Mouse (Mus musculus) MEL (cell line): ENCODE results near the gene Gm6169.

Experiments
- CTCF ChIP-seq, 3 experiments: IDR thresholded peaks in 2 of 3; conservative IDR thresholded peaks in 1 of 3; 2 replicates each; pipeline ENCODE4 v1.5.1; 2011 to 2012; ENCODE audit warnings: low read length in 3 of 3, low read depth in 2 of 3, mild to moderate bottlenecking in 2 of 3, improper control_type of control experiment in 1 of 3, inconsistent platforms in 1 of 3, mixed read lengths in 1 of 3, moderate library complexity in 1 of 3; ENCODE audit not compliant: control insufficient read depth in 1 of 3, insufficient read depth in 1 of 3, poor library complexity in 1 of 3, severe bottlenecking in 1 of 3
- HCFC1 ChIP-seq: IDR thresholded peaks from 2 replicates; pipeline ENCODE4 v1.6.1; 2012; ENCODE audit warnings: low read depth, mild to moderate bottlenecking, inconsistent platforms, low read length, improper control_type of control experiment, moderate library complexity
- POLR2A ChIP-seq, 2 experiments: IDR thresholded peaks; 2 replicates each; pipeline ENCODE4 v1.6.1; 2011 to 2012; ENCODE audit warnings: low read length in 2 of 2, mild to moderate bottlenecking in 2 of 2, control low read depth in 1 of 2, improper control_type of control experiment in 1 of 2, low read depth in 1 of 2, moderate library complexity in 1 of 2; ENCODE audit not compliant: control insufficient read depth in 1 of 2, insufficient read depth in 1 of 2, poor library complexity in 1 of 2

DNA sequence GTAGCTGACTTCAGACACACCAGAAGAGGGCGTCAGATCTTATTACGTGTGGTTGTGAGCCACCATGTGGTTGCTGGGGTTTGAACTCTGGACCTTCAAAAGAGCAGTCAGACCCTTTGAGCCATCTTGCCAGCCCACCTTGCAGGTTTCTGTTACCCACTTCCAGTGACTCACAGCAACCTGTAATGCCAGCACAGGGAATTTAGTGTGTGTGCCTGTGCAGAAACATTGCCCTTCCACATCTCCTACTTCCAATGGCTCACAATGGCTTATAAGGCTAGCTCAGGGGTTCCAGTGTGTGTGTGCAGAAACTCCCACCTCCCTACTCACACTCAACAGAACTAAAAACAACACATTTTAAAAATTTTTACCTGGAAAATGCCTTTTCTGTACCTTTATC lies 21.5 kb downstream of the Gm6169 start:
- TF ChIP-seq HCFC1 (no peak), CTCF (IDR thresholded peaks at IDR 0.05 in 2 of 3, conservative IDR thresholded peaks at IDR 0.05 in 1 of 3; ENCODE audit: control insufficient read depth in 1 of 3, insufficient read depth in 1 of 3, low read depth in 2 of 3, low read length in 3 of 3, poor library complexity in 1 of 3, severe bottlenecking in 1 of 3) (no peak), POLR2A (IDR thresholded peaks at IDR 0.05; ENCODE audit: control insufficient read depth in 1 of 2, insufficient read depth in 1 of 2, low read depth in 1 of 2, low read length in 2 of 2, poor library complexity in 1 of 2) (no peak)
